Mouse (Mus musculus): Measurements from ENCODE around the gene Ttf1. TPM values are rescaled to one million over a fixed set of nuclear protein-coding genes. Genes with fewer than 3 reads are reported as not detected.
"Not testable (repeated sequence)": the region's sequence is repeated elsewhere in the genome, so short reads cannot be mapped to it uniquely, and the experiment has no call there.

The Ttf1 gene
- total and polyA plus RNA-seq, 2 experiments from 2014 or later = 1.6 to 3.3 TPM

- no peak overlapping the region for H3K9ac ChIP-seq (replicated peaks; ENCODE audit: low read depth, low read length)
- H3K4me3 ChIP-seq (ENCODE audit: low read depth, low read length) = no peak overlapping the region
- H3K4me2 ChIP-seq (ENCODE audit: low read depth, low read length) = no peak overlapping the region
- no peak for ATAC-seq (ENCODE audit: insufficient read depth, low read depth)
- no peak overlapping the region for H3K27ac ChIP-seq (ENCODE audit: low read depth)
- no peaks in the 10 kb centered on the region for H3K36me3 ChIP-seq (replicated peaks; ENCODE audit: control insufficient read depth, insufficient read depth, low read length)
- no peaks in the 10 kb centered on the region for H3K4me1 ChIP-seq (ENCODE audit: control insufficient read depth, insufficient read depth)
- WGBS = 78% methylated on average over 8 of the region's 8 CpGs
- TF ChIP-seq CTCF (IDR thresholded peaks at IDR 0.05; ENCODE audit: low read depth) (no peak), EP300 (IDR thresholded peaks at IDR 0.05; ENCODE audit: low read depth) (no peak)
- H3K9me3 ChIP-seq (replicated peaks; ENCODE audit: control insufficient read depth, low read length) = no peaks in the 10 kb centered on the region
- DNase-seq (ENCODE audit: low spot score) = no peak
- H3K27me3 ChIP-seq (ENCODE audit: control insufficient read depth, insufficient read depth, low read length) = no peaks in the 10 kb centered on the region
Observed at GRCm38 (mm10) chr2:29098786-29099185, 38.7 kb downstream of the Ttf1 start.

- no peak overlapping the region for H3K4me3 ChIP-seq (ENCODE audit: low read depth, low read length)
- no peak overlapping the region for H3K27ac ChIP-seq (ENCODE audit: low read depth)
- no peak overlapping the region for H3K9ac ChIP-seq (replicated peaks; ENCODE audit: low read depth, low read length)
- TF ChIP-seq EP300 (IDR thresholded peaks at IDR 0.05; ENCODE audit: low read depth) (no peak), CTCF (IDR thresholded peaks at IDR 0.05; ENCODE audit: low read depth) (no peak)
- DNase-seq (ENCODE audit: low spot score) (no peak), ATAC-seq (ENCODE audit: insufficient read depth, low read depth) (no peak)
- H3K4me2 ChIP-seq (ENCODE audit: low read depth, low read length) = no peak overlapping the region
- no peaks in the 10 kb centered on the region for H3K27me3 ChIP-seq (ENCODE audit: control insufficient read depth, insufficient read depth, low read length)
- WGBS = 86% methylated on average over 12 of the region's 14 CpGs
- no peaks in the 10 kb centered on the region for H3K9me3 ChIP-seq (replicated peaks; ENCODE audit: control insufficient read depth, low read length)
- no peaks in the 10 kb centered on the region for H3K4me1 ChIP-seq (ENCODE audit: control insufficient read depth, insufficient read depth)
- H3K36me3 ChIP-seq (replicated peaks; ENCODE audit: control insufficient read depth, insufficient read depth, low read length) = no peaks in the 10 kb centered on the region
Observed at GRCm38 (mm10) chr2:29099646-29100045, 39.6 kb downstream of the Ttf1 start.

GRCm38 (mm10) chr2:29100822-29101534, 40.9 kb downstream of the Ttf1 start:
- no peak for DNase-seq (ENCODE audit: low spot score)
- H3K9me3 ChIP-seq (replicated peaks; ENCODE audit: control insufficient read depth, low read length) = no peaks in the 10 kb centered on the region
- H3K27ac ChIP-seq (ENCODE audit: low read depth) = no peak overlapping the region
- no peaks in the 10 kb centered on the region for H3K36me3 ChIP-seq (replicated peaks; ENCODE audit: control insufficient read depth, insufficient read depth, low read length)
- 40% methylated on average over 7 of the region's 7 CpGs for WGBS
- H3K4me3 ChIP-seq (ENCODE audit: low read depth, low read length) = peak overlapping the region; percentile 20; the same call in 1 of the 2 replicates
- ATAC-seq (ENCODE audit: insufficient read depth, low read depth) = no peak
- H3K9ac ChIP-seq (replicated peaks; ENCODE audit: low read depth, low read length) = no peak overlapping the region
- peak overlapping the region; percentile 30 for H3K4me2 ChIP-seq (ENCODE audit: low read depth, low read length)
- peaks cover 2% of the 10 kb centered on the region; the same call in 1 of the 2 replicates for H3K4me1 ChIP-seq (ENCODE audit: control insufficient read depth, insufficient read depth)
- TF ChIP-seq CTCF (IDR thresholded peaks at IDR 0.05; ENCODE audit: low read depth) (no peak), EP300 (IDR thresholded peaks at IDR 0.05; ENCODE audit: low read depth) (no peak)
- H3K27me3 ChIP-seq (ENCODE audit: control insufficient read depth, insufficient read depth, low read length) = no peaks in the 10 kb centered on the region

GRCm38 (mm10) chr2:29102416-29103377, 42.6 kb downstream of the Ttf1 start:
- H3K4me1 ChIP-seq (ENCODE audit: control insufficient read depth, insufficient read depth); H3K4me3 ChIP-seq (ENCODE audit: low read depth, low read length); H3K36me3 ChIP-seq (replicated peaks; ENCODE audit: control insufficient read depth, insufficient read depth, low read length); H3K4me2 ChIP-seq (ENCODE audit: low read depth, low read length); H3K9me3 ChIP-seq (replicated peaks; ENCODE audit: control insufficient read depth, low read length); ATAC-seq (ENCODE audit: insufficient read depth, low read depth); H3K27me3 ChIP-seq (ENCODE audit: control insufficient read depth, insufficient read depth, low read length); H3K9ac ChIP-seq (replicated peaks; ENCODE audit: low read depth, low read length); H3K27ac ChIP-seq (ENCODE audit: low read depth); DNase-seq (ENCODE audit: low spot score): not testable (repeated sequence)
- WGBS = 72% methylated on average over 9 of the region's 10 CpGs

- H3K27ac ChIP-seq (ENCODE audit: low read depth) = no peak overlapping the region
- H3K9me3 ChIP-seq (replicated peaks; ENCODE audit: control insufficient read depth, low read length) = no peaks in the 10 kb centered on the region
- H3K4me2 ChIP-seq (ENCODE audit: low read depth, low read length) = no peak overlapping the region
- 0 out of 2 replicates have a peak, but pooled peaks cover 4% of the 10 kb centered on the region for H3K4me1 ChIP-seq (ENCODE audit: control insufficient read depth, insufficient read depth)
- DNase-seq (ENCODE audit: low spot score) (no peak), ATAC-seq (ENCODE audit: insufficient read depth, low read depth) (no peak)
- H3K36me3 ChIP-seq (replicated peaks; ENCODE audit: control insufficient read depth, insufficient read depth, low read length) = no peaks in the 10 kb centered on the region
- TF ChIP-seq CTCF (IDR thresholded peaks at IDR 0.05; ENCODE audit: low read depth) (no peak), EP300 (IDR thresholded peaks at IDR 0.05; ENCODE audit: low read depth) (no peak)
- no peak overlapping the region for H3K9ac ChIP-seq (replicated peaks; ENCODE audit: low read depth, low read length)
- no peaks in the 10 kb centered on the region for H3K27me3 ChIP-seq (ENCODE audit: control insufficient read depth, insufficient read depth, low read length)
- H3K4me3 ChIP-seq (ENCODE audit: low read depth, low read length) = no peak overlapping the region
Observed at GRCm38 (mm10) chr2:29120969-29121368, 60.9 kb downstream of the Ttf1 start.

Measured in heart, postnatal 0 days (tissue).